Mouse (Mus musculus): ENCODE data around the gene Arsa.

DNA sequence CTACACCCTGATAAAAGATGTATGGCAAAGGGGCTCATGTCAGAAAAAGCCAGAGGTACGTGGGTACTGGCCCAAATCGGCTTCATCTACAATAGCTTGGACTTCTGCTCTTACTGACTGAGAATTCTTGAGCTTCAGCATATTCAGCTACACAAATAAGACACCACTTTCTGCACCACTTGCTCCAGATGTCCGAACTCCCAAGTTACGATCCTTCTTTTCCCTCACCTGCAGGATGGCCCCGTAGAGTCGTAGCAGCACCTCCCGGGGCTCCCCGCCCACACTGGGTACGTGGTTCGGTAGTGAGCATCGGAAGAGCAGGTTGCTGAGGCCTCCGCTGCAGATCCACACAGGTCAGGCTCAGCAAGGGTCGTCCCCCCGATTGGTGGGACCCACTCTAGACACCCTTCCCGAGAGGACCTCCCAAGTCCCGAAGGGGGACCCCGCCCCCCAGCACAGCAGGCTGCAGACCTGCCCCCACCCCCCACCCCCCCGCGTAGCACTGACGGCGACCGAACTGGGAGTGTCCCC, 48.3 kb downstream of the Arsa start:
- TF ChIP-seq CTCF (IDR thresholded peaks at IDR 0.05; ENCODE audit: insufficient read depth, low read depth, low read length), result no peak
- TF ChIP-seq POLR2A (IDR thresholded peaks at IDR 0.05; ENCODE audit: insufficient read depth, low read depth, low read length), result no peak

All from olfactory bulb, adult 2 months (tissue).